Mouse (Mus musculus): Measurements from ENCODE around the gene Syvn1. TPM values are rescaled to one million over a fixed set of nuclear protein-coding genes. Genes with fewer than 3 reads are reported as not detected.

Gene Syvn1
- total RNA-seq, 1 experiment: 29.6 TPM

- H3K4me1 ChIP-seq (ENCODE audit: control insufficient read depth in 2 of 2, insufficient read depth in 2 of 2, low read length in 2 of 2, poor library complexity in 1 of 2): peaks cover 0 to 6% of the 10 kb centered on the region in 2 experiments; a peak in 2 of 4 replicates
- no peak for DNase-seq (ENCODE audit: low read depth, low spot score)
- no peak overlapping the region for H3K9ac ChIP-seq (ENCODE audit: insufficient read depth, low read depth, low read length, poor library complexity, severe bottlenecking)
- H3K27ac ChIP-seq (ENCODE audit: insufficient read depth, low read depth, low read length, poor library complexity, severe bottlenecking): no peak overlapping the region
- H3K4me3 ChIP-seq (ENCODE audit: insufficient read depth in 1 of 2, low read depth in 1 of 2, low read length in 2 of 2, poor library complexity in 1 of 2, severe bottlenecking in 1 of 2): 0 out of 4 replicates have a peak overlapping the region, but pooled peaks have one; percentile 66 to 71
- in situ Hi-C loops (cut with MboI; ENCODE audit: low sequenced_read_pairs in 2 of 2, unreplicated experiment in 2 of 2): no loop called here
- TF ChIP-seq CHD2 (IDR thresholded peaks at IDR 0.05; ENCODE audit: low read depth, low read length) (no peak), MAFK (IDR thresholded peaks at IDR 0.05; ENCODE audit: insufficient read depth, low read depth, low read length) (no peak)
- H3K36me3 ChIP-seq (ENCODE audit: control insufficient read depth, insufficient read depth, low read length, poor library complexity, severe bottlenecking): no peaks in the 10 kb centered on the region
- H3K9me3 ChIP-seq (ENCODE audit: control insufficient read depth, insufficient read depth, low read depth, low read length): no peaks in the 10 kb centered on the region
Observed at GRCm38 (mm10) chr19:6016532-6016931, 29.8 kb upstream of the Syvn1 start.

- Histone ChIP-seq H3K4me1 (ENCODE audit: control insufficient read depth in 2 of 2, insufficient read depth in 2 of 2, low read length in 2 of 2, poor library complexity in 1 of 2) (peaks cover 0 to 12% of the 10 kb centered on the region in 2 experiments; a peak in 2 of 4 replicates), H3K36me3 (ENCODE audit: control insufficient read depth, insufficient read depth, low read length, poor library complexity, severe bottlenecking) (no peaks in the 10 kb centered on the region), H3K4me3 (ENCODE audit: insufficient read depth in 1 of 2, low read depth in 1 of 2, low read length in 2 of 2, poor library complexity in 1 of 2, severe bottlenecking in 1 of 2) (peak overlapping the region; percentile 40 to 46), H3K27ac (ENCODE audit: insufficient read depth, low read depth, low read length, poor library complexity, severe bottlenecking) (no peak overlapping the region; the same call in 1 of the 2 replicates), H3K9me3 (ENCODE audit: control insufficient read depth, insufficient read depth, low read depth, low read length) (no peaks in the 10 kb centered on the region), H3K9ac (ENCODE audit: insufficient read depth, low read depth, low read length, poor library complexity, severe bottlenecking) (peak overlapping the region; percentile 23; the same call in 1 of the 2 replicates)
- peak; percentile 96 for DNase-seq (ENCODE audit: low read depth, low spot score)
- in situ Hi-C loops (cut with MboI; ENCODE audit: low sequenced_read_pairs in 2 of 2, unreplicated experiment in 2 of 2): no loop called here
- TF ChIP-seq CHD2 (IDR thresholded peaks at IDR 0.05; ENCODE audit: low read depth, low read length): no peak
- TF ChIP-seq MAFK (IDR thresholded peaks at IDR 0.05; ENCODE audit: insufficient read depth, low read depth, low read length): peak; percentile 62
Observed at GRCm38 (mm10) chr19:6018142-6019089, 28.0 kb upstream of the Syvn1 start.

- no peak for DNase-seq (ENCODE audit: low read depth, low spot score)
- Histone ChIP-seq H3K9me3 (ENCODE audit: control insufficient read depth, insufficient read depth, low read depth, low read length) (no peaks in the 10 kb centered on the region), H3K36me3 (ENCODE audit: control insufficient read depth, insufficient read depth, low read length, poor library complexity, severe bottlenecking) (no peaks in the 10 kb centered on the region), H3K27ac (ENCODE audit: insufficient read depth, low read depth, low read length, poor library complexity, severe bottlenecking) (no peak overlapping the region), H3K9ac (ENCODE audit: insufficient read depth, low read depth, low read length, poor library complexity, severe bottlenecking) (no peak overlapping the region), H3K4me1 (ENCODE audit: control insufficient read depth in 2 of 2, insufficient read depth in 2 of 2, low read length in 2 of 2, poor library complexity in 1 of 2) (peaks cover 0 to 8% of the 10 kb centered on the region in 2 experiments; a peak in 2 of 4 replicates), H3K4me3 (ENCODE audit: insufficient read depth in 1 of 2, low read depth in 1 of 2, low read length in 2 of 2, poor library complexity in 1 of 2, severe bottlenecking in 1 of 2) (no peak overlapping the region)
- in situ Hi-C loops (cut with MboI; ENCODE audit: low sequenced_read_pairs in 2 of 2, unreplicated experiment in 2 of 2): no loop called here
- TF ChIP-seq CHD2 (IDR thresholded peaks at IDR 0.05; ENCODE audit: low read depth, low read length): no peak
- no peak for TF ChIP-seq ZC3H11A (IDR thresholded peaks at IDR 0.05; ENCODE audit: borderline replicate concordance, low read depth, low read length)
- TF ChIP-seq MAFK (IDR thresholded peaks at IDR 0.05; ENCODE audit: insufficient read depth, low read depth, low read length): no peak
- no peak for TF ChIP-seq HCFC1 (IDR thresholded peaks at IDR 0.05; ENCODE audit: borderline replicate concordance, insufficient read depth, low read length)
- no peak for TF ChIP-seq ZNF384 (IDR thresholded peaks at IDR 0.05; ENCODE audit: low read depth, low read length)
Observed at GRCm38 (mm10) chr19:6020276-6020675, 26.1 kb upstream of the Syvn1 start.

GRCm38 (mm10) chr19:6023059-6023458 lies 23.3 kb upstream of the Syvn1 start:
- Histone ChIP-seq H3K9ac (ENCODE audit: insufficient read depth, low read depth, low read length, poor library complexity, severe bottlenecking) (no peak overlapping the region), H3K4me1 (ENCODE audit: control insufficient read depth in 2 of 2, insufficient read depth in 2 of 2, low read length in 2 of 2, poor library complexity in 1 of 2) (peaks cover 0 to 5% of the 10 kb centered on the region in 2 experiments; a peak in 1 of 4 replicates), H3K27ac (ENCODE audit: insufficient read depth, low read depth, low read length, poor library complexity, severe bottlenecking) (no peak overlapping the region), H3K9me3 (ENCODE audit: control insufficient read depth, insufficient read depth, low read depth, low read length) (no peaks in the 10 kb centered on the region), H3K4me3 (ENCODE audit: insufficient read depth in 1 of 2, low read depth in 1 of 2, low read length in 2 of 2, poor library complexity in 1 of 2, severe bottlenecking in 1 of 2) (peak overlapping the region in 1 of 2 experiments; percentile 16; a peak in 1 of 4 replicates), H3K36me3 (ENCODE audit: control insufficient read depth, insufficient read depth, low read length, poor library complexity, severe bottlenecking) (no peaks in the 10 kb centered on the region)
- in situ Hi-C loops (cut with MboI; ENCODE audit: low sequenced_read_pairs in 2 of 2, unreplicated experiment in 2 of 2): no loop called here
- TF ChIP-seq ZNF384 (IDR thresholded peaks at IDR 0.05; ENCODE audit: low read depth, low read length): no peak
- no peak for TF ChIP-seq MAFK (IDR thresholded peaks at IDR 0.05; ENCODE audit: insufficient read depth, low read depth, low read length)
- no peak for TF ChIP-seq ZC3H11A (IDR thresholded peaks at IDR 0.05; ENCODE audit: borderline replicate concordance, low read depth, low read length)
- TF ChIP-seq CHD2 (IDR thresholded peaks at IDR 0.05; ENCODE audit: low read depth, low read length): no peak
- no peak for TF ChIP-seq HCFC1 (IDR thresholded peaks at IDR 0.05; ENCODE audit: borderline replicate concordance, insufficient read depth, low read length)
- DNase-seq (ENCODE audit: low read depth, low spot score): no peak

All from ES-E14 (cell line).